Mouse (Mus musculus) adrenal gland, postnatal 4 days (tissue): ENCODE measurements around the gene Fcf1. TPM values are rescaled to one million over a fixed set of nuclear protein-coding genes. Genes with fewer than 3 reads are reported as not detected.
A peak's percentile ranks its signal among the peaks of the same experiment; 100 is the strongest.

Source experiments
- DNase-seq, 2 experiments: peaks; one replicate each; pipeline ENCODE4 v3.0.0; 2021 to 2022; ENCODE audit warnings: low spot score in 2 of 2, mixed read lengths in 2 of 2
- long read RNA-seq, 2 experiments: library from polyadenylated mRNA; stranded (forward); transcript quantifications; one replicate each; pipeline ENCODE4 v2.0.0; 2021
- total RNA-seq, 2 experiments: library from RNA; stranded (reverse); gene quantifications; 2 replicates each; pipeline ENCODE4 v1.2.3; 2021

Gene Fcf1
- total RNA-seq, result 100 to 1,000 TPM in 1 of 2 experiments, 10 to 100 TPM in 1; 99.5 to 108 TPM
- long read RNA-seq, experiment 1, transcript Fcf1-201 (8 exons, 749 nt), result major isoform, 61 of 256 reads
- long read RNA-seq, experiment 1, partial matches to known transcripts, result 186 of 256 reads
- long read RNA-seq, experiment 1, other reads (novel, unspliced or antisense), result 9 of 256 reads
- long read RNA-seq, experiment 2, transcript Fcf1-201 (8 exons, 749 nt), result major isoform, 48 of 200 reads
- long read RNA-seq, experiment 2, partial matches to known transcripts, result 142 of 200 reads
- long read RNA-seq, experiment 2, other reads (novel, unspliced or antisense), result 9 of 200 reads

DNA sequence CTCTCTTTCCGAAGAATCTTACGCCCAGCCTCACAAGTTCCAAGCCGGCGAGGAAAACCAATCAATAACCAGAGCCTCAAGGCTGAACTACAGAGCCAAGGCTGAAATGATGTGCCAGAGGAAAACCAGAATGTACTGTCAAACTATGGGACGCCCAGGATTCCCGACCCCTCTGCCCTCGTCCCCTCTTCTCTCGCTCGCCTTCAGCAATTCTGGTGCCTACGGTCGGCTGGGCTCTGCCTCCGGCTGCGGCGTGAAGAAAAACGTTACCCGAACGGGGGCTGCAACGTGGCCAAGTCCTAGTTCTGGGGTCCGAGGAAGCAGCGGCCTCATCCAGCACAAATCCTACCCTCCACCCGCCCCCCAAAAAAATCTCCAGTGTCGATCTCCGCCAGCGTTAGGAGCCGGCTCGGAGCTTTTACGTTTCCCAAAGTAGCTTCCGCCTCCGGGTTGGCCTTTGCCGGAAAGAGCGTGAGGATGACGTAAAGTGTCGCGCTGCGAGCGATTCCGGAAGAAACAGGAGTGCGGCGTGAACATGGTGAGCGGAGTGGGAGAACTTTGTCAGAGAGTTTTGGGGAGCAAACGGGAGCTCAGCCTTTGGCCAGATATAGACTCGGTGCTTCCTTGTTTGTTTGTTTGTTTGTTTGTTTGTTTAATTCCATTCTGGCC lies at the start of gene Fcf1, which contains the start of gene Arel1:
TSS of gene Fcf1 (plus strand) at position 470 of the 669 bp plus-strand sequence.
TSS of gene Arel1 (minus strand) at position 473 of the 669 bp plus-strand sequence.
- peak; percentile 70 to 77 for DNase-seq

- DNase-seq, result no peak
These were observed 48.7 kb upstream of the Fcf1 start for GRCm38 (mm10) chr12:84921881-84922419.

GRCm38 (mm10) chr12:84924324-84924723 lies 46.4 kb upstream of the Fcf1 start:
- no peak for DNase-seq

GRCm38 (mm10) chr12:84926542-84926941 lies 44.2 kb upstream of the Fcf1 start:
- DNase-seq, result no peak

GRCm38 (mm10) chr12:84932210-84932609 lies 38.5 kb upstream of the Fcf1 start:
- no peak for DNase-seq

DNA sequence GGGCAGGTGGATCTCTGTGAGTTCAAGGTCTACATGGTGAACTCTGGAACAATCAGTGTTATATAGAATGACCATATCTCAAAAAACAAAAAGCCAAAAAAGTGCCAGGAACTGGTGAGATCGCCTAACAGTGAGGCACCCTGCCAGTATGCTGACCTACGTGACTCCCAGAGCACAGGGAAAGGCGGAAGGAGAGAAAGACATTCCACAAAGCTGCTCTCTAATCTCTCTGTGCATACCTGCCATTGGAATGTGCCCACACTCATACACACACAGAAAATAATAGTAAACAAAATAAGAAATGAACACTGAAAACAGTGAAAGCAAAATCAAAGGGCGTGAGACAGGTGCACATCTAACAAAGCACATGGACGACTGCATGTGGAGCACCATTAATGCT lies 35.4 kb upstream of the Fcf1 start:
- no peak for DNase-seq

- DNase-seq, result no peak
These were observed 31.6 kb upstream of the Fcf1 start for GRCm38 (mm10) chr12:84939117-84939516.

DNA sequence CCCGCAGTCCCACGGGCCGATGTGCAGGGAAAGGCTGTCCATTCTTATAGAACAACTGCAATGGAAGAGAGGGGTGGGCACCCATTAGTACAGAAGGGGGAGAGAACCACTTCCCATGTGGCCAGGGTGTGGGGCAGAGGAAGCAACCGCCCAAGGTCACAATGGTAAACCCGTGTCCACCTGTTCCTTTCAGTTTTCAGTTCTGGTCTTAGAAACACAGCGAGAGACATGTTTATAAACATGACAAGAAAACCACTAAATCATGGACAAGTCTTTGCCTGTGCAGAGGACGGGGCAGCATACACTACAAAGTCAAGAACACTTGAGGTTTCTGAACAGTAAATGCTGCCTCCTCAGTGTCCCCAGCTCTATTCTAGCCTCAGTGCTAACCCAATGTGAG lies 30.4 kb upstream of the Fcf1 start:
- no peak for DNase-seq

- no peak for DNase-seq
These were observed 29.0 kb upstream of the Fcf1 start for GRCm38 (mm10) chr12:84941717-84942116.

DNA sequence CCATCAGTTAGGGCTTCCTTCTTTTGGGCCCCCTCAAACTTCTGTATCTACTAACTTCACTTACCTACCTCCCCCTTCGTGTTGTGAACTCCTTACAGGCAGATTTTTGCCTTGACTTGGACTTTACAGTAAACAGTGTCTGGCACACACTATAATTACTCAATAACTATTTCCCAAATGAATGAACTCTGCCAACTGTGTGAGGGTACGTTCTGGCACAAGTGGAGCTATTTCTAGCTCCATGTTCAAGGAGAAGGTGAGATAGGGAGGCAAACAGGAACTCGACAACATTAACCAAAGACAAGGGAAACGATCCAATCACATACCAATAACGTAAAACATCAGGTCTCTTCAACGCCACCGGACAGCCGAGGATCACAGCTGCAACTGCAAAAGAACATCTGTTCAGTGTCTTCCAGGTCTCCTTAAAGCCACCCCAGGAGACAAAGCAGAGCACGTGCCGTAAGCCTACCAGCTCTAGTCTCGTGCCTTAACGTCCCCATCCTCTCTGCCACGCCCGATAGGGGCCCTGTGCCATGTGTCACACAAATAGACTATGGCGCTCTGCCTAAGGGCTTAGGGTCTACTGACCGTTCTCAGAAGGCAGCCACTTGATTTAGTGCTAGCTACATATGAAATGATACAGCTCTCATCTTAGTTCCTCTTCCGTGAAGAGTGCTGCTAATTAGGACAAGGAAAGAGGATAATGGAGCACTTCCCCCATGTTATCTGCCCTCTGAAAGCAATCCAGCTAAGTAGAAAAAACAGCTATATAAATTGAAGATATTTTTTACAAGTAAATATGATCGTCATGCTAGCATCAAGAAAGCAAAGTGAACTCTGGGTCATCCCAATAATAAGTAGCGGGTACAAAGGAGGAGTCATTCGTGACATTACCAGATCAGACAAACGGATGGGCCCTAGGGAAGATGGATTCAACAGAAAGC lies 27.4 kb upstream of the Fcf1 start:
- DNase-seq, result no peak

DNA sequence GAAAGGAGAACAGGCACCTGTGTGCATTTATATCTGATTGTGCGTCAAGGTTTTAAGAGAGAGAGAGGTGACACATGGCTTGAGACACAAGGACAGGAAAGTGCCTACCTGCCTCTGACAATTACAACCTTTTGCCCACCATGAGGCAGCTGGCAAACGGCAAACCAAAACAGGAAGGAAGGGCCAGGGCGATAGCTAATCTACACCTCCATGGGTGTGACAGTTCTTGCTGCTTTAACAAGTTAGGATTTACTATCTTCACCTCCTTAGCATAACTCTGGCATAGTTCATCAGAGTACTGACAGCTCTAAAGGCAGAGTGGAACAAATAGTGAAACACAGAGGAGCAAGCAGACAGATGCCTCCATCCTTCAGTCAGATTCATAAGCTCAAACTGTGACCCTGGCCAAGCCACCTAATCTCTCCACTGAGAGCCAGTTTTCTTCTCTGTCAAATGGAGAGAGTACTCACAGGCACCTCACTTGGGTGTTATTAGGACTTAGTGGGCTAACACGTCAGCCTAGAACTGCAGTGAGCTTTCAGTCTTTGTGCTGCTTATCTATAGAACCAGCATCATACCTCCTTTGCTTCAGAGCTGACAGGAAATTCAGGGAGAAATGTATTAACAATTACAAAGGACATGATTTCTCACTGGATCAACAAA lies 26.4 kb upstream of the Fcf1 start:
- no peak for DNase-seq

- no peak for DNase-seq
These were observed 25.7 kb upstream of the Fcf1 start for GRCm38 (mm10) chr12:84944813-84945553.

DNA sequence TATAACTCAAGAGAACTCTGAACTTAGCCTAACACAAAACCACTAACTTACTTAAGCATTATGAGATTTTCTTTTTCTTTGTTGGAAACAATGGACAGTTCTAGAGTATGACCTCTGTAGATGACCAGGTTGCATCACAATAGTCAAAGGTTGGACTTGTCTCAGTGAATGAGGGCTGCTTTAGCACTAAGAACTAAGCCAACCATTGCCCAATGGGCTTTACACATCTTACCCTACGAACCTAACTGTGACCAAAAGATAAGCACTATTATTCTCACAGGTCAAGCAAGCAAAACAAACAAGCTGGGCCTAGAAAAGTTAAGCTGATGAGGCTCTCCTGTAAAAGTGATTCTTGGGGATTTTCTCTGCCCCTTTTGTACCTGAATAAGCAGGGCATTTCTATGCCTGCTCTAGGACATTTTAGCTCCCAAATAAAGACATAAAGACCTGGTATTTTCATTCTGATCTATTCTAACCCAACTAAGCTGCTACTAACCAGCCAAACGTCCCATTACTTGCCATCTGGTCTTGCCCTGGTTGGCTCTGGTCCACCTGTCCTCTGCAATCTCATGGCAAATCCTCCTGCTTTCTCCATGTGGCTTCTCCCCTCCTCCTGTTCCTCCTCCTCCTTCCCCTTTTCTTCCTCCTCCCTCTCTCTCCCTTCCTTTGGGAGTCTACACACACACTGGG lies 22.7 kb upstream of the Fcf1 start:
- DNase-seq, result no peak

- DNase-seq, result no peak
These were observed 22.0 kb upstream of the Fcf1 start for GRCm38 (mm10) chr12:84948584-84949285.

DNA sequence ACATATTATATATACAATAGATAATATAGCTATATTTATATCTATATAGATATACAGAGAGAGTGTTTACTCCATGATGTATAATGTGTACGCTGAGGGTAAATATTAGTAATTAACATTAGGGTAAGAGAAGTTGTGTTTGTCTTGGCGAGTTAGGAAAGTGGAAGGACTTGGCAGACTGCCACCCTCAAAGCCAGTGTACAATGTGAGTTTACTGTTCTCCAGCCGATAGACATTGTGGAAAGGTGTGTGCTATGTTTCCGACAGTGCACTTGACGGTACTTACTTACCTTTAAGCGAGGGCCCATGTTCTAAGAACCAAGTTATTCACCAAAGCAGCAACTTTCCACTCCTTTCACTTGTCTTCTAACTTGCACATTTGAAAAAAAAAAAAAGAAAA lies 19.9 kb upstream of the Fcf1 start:
- no peak for DNase-seq

- DNase-seq, result no peak
These were observed 19.2 kb upstream of the Fcf1 start for GRCm38 (mm10) chr12:84951531-84951930.

- no peak for DNase-seq
These were observed 18.3 kb upstream of the Fcf1 start for GRCm38 (mm10) chr12:84952351-84952750.

GRCm38 (mm10) chr12:84956317-84956716 lies 14.4 kb upstream of the Fcf1 start:
- DNase-seq, result no peak
